Mouse (Mus musculus) lung, postnatal 0 days (tissue): ENCODE results near the gene Prss41.

ENCODE experiments used
- CTCF ChIP-seq: IDR thresholded peaks from 2 replicates; pipeline ENCODE4 v1.5.1; 2016; ENCODE audit warnings: antibody characterized with exemption, mild to moderate bottlenecking
- EP300 ChIP-seq: IDR thresholded peaks from 2 replicates; pipeline ENCODE4 v1.6.1; 2016; ENCODE audit warnings: antibody characterized with exemption, mild to moderate bottlenecking, control low read depth

GRCm38 (mm10) chr17:23850028-23850427, 6.1 kb upstream of the Prss41 start:
- TF ChIP-seq CTCF (peak; percentile 40), EP300 (no peak)
